Mouse (Mus musculus) bone marrow macrophage, adult 2 months (primary cell): ENCODE data around the gene Slit3.

ENCODE experiments used
- CTCF ChIP-seq: IDR thresholded peaks from 2 replicates; pipeline ENCODE4 v1.5.1; 2012; ENCODE audit warnings: low read depth, mild to moderate bottlenecking, low read length, moderate library complexity
- POLR2A ChIP-seq: IDR thresholded peaks from 2 replicates; pipeline ENCODE4 v1.6.1; 2012; ENCODE audit warnings: mild to moderate bottlenecking, low read depth, low read length, borderline replicate concordance

GRCm38 (mm10) chr11:35417911-35418552 is 297.0 kb downstream of the Slit3 start:
- TF ChIP-seq CTCF (no peak), POLR2A (no peak)
